Mouse (Mus musculus) urinary bladder, adult 2 months (tissue): Measurements from ENCODE around the gene Tlr12. TPM values are rescaled to one million over a fixed set of nuclear protein-coding genes. Genes with fewer than 3 reads are reported as not detected.
"Not testable (repeated sequence)": the region's sequence is repeated elsewhere in the genome, so short reads cannot be mapped to it uniquely, and the experiment has no call there.

Experiments used
- DNase-seq: peaks from one replicate; pipeline ENCODE4 v3.0.0; 2022; ENCODE audit warnings: low spot score
- polyA plus RNA-seq: library from polyadenylated mRNA; depleted of rRNA; stranded (reverse); fragments of >200 nt; gene quantifications from 2 replicates; pipeline ENCODE4 v1.2.3, GENCODE M21; 2012; rRNA removed

Tlr12 gene
- polyA plus RNA-seq, 1 experiment, result 5.0 TPM

- no peak for DNase-seq
Measured at GRCm38 (mm10) chr4:128620572-128620971, 2.2 kb upstream of the Tlr12 start.

DNA sequence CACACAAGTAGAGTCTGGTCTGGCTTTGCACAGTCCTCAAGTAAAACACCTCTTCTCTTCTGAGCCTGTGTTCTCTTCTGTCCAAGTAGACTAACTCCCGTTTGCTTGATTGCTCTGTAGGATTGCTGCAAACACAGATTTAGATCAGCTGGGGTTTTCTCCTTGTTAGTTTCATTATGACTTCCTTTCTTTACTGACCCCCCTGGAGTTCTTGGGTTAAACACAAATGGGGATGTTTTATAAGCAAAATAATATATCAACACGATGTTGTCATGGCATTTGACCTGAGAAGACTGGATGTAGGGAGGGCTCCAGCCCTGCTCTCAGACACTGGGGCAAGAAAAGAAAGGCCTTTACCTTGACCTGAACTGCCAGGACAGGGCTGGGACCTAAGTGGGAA, 544 bp upstream of the Tlr12 start:
- DNase-seq, result no peak

DNA sequence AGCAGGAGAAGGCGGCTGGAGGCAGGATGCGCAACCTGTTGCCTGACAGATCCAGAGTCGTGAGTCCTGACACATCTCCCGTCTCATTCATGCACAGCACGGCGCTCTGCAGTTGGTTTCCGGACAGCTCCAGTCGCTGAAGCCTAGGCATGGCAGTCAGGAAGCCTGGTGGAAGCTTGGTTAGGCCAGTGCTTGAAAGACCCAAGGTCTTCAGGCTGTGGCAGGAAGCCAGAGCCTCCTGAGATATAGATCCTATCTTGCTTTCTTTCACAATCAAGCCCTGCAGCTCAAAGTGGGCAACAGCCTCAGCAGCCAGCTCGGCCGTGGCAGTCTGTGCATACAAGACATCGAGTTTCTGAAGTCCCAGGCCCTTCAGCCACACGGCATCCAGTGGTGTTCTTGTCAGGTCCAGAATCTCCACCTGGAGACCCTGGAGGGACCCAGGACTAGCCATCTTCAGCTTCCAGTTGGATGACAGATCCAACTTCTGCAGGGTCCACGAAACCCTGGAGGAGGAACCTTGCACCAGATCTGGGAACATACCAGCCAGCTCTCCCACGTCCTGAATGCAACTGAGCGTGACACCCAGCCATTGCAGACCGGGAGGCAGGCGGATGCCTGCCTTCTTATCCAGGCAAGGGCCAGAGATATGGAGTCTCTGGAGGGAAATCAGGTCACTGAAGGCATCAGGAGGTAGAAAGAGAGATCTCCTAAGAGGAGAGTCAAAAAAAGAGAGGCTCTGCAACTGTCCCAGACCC, 877 bp downstream of the Tlr12 start:
- no peak for DNase-seq

- no peak for DNase-seq
Measured at GRCm38 (mm10) chr4:128615761-128616160, 2.7 kb downstream of the Tlr12 start.

DNA sequence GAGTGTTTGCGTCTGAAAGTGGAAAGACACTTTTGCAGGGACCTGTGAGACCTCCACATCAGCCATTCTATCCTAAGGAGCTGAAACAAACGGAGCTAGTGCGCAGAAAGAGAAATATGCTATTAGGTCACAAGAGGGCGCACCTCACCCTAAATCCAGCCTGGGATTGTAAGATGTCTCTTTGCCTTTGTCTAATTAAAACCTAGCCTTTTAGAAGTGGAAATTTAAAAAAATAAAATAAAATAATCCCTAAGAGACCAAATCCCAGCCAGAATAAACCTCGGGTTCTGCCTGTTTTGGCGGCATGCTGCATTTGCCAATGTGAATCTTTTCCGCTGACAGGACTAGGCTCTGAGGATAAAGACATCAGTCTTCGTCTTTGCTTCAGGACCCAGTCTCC, 5.1 kb downstream of the Tlr12 start:
- no peak for DNase-seq

- DNase-seq, result not testable (repeated sequence)
Measured at GRCm38 (mm10) chr4:128611726-128612125, 6.7 kb downstream of the Tlr12 start.

DNA sequence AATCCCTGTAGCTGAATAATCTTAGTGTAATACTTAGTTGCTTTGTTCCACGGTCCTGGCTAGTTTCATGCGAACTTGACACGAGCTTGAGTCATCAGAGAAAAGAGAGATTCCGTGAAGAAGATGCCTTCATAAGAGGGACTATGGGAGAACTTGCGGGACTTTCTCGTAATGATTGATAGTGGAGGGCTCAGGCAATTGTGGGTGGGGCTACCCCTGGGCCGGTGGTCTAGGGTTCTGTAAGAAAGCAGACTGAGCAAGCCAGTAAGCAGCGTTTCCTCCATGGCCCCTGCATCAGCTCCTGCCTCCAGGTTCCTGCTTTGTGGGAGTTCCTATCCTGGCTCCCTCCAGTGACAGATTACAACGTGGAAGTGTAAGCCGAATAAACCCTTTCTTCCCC, 7.7 kb downstream of the Tlr12 start:
- no peak for DNase-seq

DNA sequence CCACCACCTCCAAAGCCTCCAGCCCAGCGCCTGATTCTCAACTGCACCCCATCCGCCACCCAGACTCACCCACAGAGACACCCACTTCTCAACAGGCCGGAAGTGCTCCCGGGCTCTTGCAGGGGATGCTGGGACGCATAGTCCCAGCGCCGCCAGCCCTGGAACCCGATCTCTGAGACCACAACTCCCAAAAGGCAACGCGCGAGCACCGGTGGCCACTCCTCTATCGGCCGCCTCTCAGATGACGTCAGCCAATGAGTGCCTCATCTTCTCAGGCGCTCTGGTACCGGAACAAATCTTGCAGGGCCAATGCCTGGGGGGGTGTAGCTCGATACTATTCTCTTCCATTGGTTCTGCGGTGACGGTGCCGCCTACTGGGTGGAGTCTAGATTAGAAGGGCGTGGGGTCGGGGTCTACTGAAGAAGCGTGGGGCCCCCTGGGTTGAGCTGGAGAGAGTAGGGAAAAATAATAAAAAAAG, 8.5 kb downstream of the Tlr12 start, which contains the start of gene Zscan20:
TSS of gene Zscan20 (minus strand) at position 174 of the 478 bp plus-strand sequence.
- DNase-seq, result peak; percentile 65

DNA sequence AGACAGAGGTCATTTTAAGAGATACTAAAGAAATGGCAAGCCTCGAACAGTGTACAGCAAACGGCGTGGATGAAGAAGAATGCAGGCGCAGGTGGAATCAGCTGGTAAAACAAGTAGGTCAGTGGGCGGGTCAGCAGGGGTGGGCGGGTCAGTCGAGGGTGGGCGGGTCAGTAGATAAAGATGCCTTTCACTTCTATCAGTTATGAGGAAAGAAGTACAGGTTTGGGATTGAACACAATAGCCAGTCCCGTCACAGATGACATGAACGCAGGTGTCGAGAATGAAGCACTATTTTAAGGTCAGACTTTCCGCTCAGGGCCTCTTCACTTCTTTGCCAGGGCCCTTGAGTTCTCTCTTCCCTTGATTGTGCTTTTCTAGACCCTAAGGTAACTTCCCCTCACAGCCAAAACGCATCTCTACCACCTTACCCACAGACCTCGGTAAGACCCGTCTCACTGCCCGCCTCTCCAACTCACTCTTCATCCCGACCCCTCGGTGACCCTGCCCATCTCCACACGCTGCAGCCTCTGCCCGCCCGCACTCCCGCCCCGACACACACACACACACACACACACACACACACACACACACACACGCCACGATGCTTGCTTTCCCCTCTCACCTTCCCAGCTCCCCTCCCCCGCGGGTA, 9.0 kb downstream of the Tlr12 start:
- no peak for DNase-seq

GRCm38 (mm10) chr4:128607661-128608060, 10.8 kb downstream of the Tlr12 start:
- DNase-seq, result no peak

GRCm38 (mm10) chr4:128606586-128606985, 11.8 kb downstream of the Tlr12 start:
- DNase-seq, result no peak

- DNase-seq, result no peak
Measured at GRCm38 (mm10) chr4:128597801-128598560, 20.4 kb downstream of the Tlr12 start.

- no peak for DNase-seq
Measured at GRCm38 (mm10) chr4:128594062-128594461, 24.4 kb downstream of the Tlr12 start.

- no peak for DNase-seq
Measured at GRCm38 (mm10) chr4:128593286-128593685, 25.1 kb downstream of the Tlr12 start.

DNA sequence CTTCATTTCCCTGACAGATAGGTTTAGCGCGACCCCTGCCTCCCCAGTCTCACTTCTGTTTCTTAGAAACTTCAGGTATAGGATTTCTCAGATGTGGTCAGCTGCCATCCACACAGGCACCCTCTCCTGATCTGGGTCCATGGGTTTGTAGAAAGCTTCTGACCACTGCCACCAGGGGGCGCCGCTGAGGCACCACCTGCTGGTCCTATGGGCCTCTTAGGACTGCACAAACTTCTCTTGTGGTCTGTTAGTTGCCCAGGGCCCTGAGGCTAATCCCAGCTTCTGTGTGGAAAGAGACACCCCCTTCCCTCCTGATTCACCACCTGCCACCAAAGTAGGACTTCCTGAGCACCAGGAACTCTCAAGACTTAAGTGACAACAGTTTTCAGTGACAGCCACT, 39.2 kb downstream of the Tlr12 start:
- no peak for DNase-seq

GRCm38 (mm10) chr4:128575811-128576210, 42.6 kb downstream of the Tlr12 start:
- DNase-seq, result no peak

Other genes with a start within 250 kb of the Tlr12 start
- gene Zscan20, start 8.5 kb downstream of the Tlr12 start, polyA plus RNA-seq, result 2.1 and 3.4 TPM in 2 replicates
- 68.5 and 77.5 TPM in 2 replicates for gene Phc2, start 36.1 kb upstream of the Tlr12 start, polyA plus RNA-seq
- 0.28 and 0.33 TPM in 2 replicates for gene A3galt2, start 136.7 kb upstream of the Tlr12 start, polyA plus RNA-seq
- gene Zfp362, start 187.4 kb upstream of the Tlr12 start, polyA plus RNA-seq, result 14.0 and 24.4 TPM in 2 replicates